Mouse (Mus musculus) mouse embryonic stem cell (cell line): Measurements from ENCODE around the gene Vmn1r51.
"Not testable (repeated sequence)": the region's sequence is repeated elsewhere in the genome, so short reads cannot be mapped to it uniquely, and the experiment has no call there.

Source experiments
- in situ Hi-C, 2 experiments: fragments of 300-500 bp; cut with MboI; formaldehyde crosslinking; loops; 1 replicate in 1 of 2; 3 replicates in 1 of 2; pipeline ENCODE4 v1.14.3; 2019 to 2020; ENCODE audit warnings: low sequenced_read_pairs in 2 of 2, low pct_unique_long_range_greater_than_20kb in 1 of 2, mixed read lengths in 1 of 2; ENCODE audit not compliant: unreplicated experiment in 1 of 2

Gene Vmn1r51

DNA sequence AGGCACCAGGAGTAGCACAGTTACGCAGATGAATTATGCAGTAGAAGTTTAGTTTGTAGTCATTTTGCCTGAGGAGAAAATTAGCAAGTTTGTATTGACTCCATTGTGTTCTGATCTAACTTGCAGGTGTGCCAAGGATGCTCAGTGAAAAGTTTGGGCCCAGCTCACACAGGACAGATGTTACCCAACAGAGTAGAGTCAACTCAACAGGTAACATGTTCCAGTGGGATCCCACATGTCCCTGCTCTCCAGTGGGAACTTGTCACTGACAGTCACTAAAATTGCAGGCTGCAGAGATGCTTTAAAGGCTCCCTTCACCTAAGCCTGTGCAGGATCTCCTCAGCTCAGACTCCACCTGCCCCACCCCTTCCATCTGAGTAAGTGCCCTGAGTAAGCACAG lies at the start of gene Vmn1r51:
Gene Vmn1r51, plus strand, starts transcription at position 301 of the 400 bp plus-strand sequence.
- in situ Hi-C loops: not testable (repeated sequence)

DNA sequence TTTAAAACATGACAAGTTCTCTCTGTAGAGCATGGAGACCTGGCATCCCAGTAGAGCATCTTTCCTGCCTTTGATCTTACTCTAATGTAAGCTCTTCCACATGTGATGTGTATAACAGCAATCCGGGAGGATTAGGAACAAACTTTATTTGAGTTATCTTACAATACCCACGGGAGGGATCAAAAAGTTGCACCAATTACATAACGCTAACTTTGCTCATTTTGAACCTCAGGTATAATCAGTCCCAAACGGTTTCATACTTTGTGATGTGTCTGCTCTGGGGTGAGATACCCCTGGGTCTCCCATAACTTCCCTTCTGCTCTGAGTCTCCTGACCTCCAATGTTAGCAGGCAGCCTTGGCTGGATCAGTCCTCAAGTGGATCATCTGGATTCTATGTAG lies 44.0 kb upstream of the Vmn1r51 start, which contains the start of gene Vmn1r49:
Gene Vmn1r49, minus strand, starts transcription at position 101 of the 400 bp plus-strand sequence.
- in situ Hi-C loops: no loop called here

DNA sequence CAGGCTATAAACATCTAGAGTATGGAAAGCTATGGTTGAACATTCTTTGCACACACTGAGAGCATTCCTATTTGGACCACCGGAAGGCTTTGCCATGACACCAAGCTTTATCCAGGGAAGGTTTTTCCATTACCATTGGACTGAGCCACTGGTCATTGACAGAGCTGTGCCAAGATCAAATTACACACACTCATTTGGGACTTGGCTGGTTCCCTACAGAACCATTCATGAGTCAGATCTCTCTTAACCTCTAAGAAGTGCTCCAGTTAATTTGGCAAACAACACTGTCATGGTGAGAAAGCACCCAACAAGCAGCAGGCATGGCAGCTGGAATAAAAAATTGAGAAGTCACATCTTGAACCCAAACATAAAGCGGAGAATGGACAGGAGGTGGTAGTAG lies 21.8 kb upstream of the Vmn1r51 start:
- in situ Hi-C loops: no loop called here

DNA sequence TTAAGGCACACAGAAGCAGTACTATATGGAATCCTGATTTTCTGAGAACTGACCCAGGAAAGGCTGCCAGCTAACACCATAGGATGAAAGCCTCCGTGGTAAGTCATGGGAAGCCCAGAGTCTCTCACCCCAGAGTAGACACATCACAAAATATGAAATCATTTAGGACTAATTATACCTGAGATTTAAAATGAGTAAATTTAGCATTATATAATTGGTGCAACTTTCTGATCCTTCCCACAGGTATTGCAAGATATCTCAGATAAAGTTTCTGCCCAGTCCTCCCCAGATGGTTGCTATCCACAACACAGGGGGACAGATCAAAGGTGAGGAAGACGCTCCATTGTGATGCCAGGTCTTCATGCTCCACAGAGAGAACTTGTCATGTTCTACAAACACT lies 21.3 kb upstream of the Vmn1r51 start, which contains the start of gene Vmn1r50:
Gene Vmn1r50, plus strand, starts transcription at position 301 of the 400 bp plus-strand sequence.
- in situ Hi-C loops: no loop called here

DNA sequence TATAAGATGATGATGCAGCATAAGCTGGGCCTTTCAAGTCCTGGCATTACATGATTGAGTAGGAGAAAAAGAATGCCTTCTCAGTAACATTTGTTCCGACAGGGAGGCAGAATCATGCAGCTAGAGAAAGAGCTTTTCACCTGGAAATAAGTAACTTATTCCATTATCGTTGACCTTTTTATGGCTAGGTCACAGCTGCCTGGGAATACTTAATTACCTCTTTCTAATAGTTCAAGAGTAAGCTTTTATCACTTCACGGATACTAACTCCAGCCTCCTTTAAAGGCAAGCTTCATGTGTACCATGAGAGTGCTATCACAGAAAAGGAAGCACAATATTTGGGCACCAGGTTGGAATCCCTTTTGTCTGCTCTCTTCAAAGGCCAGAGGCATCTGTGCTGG lies 37.7 kb downstream of the Vmn1r51 start:
- in situ Hi-C loops: no loop called here

DNA sequence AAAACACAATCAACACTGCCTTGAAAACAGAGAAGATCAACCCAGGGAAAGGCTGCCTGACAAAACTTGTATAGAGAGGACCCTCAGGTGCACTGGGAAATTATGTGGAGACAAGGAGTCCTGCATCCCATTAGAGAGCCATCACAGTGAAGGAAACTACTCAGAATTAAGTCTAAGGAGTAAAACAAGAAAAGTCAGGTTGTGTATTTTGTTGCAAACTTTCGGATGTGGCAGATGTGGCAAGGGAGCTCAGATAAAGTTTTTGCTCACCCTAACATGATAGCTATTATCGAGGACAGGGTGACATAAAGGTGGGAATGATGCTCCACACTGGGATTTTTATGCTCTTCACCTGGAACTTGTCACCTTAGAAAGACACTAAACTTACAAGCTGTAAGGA lies 52.1 kb downstream of the Vmn1r51 start, which contains the start of gene Vmn1r52:
Gene Vmn1r52, plus strand, starts transcription at position 301 of the 400 bp plus-strand sequence.
- in situ Hi-C loops: no loop called here
